Mouse (Mus musculus) olfactory bulb, adult 2 months (tissue): Measurements from ENCODE around the gene Casc1.

ENCODE experiments used
- CTCF ChIP-seq: fragments of 200-500 bp; IDR thresholded peaks from 2 replicates; pipeline ENCODE4 v1.5.1; 2012; ENCODE audit warnings: low read depth, mild to moderate bottlenecking, low read length, moderate library complexity; ENCODE audit not compliant: insufficient read depth
- POLR2A ChIP-seq: fragments of 200-500 bp; IDR thresholded peaks from 2 replicates; pipeline ENCODE4 v1.6.1; 2012; ENCODE audit warnings: mild to moderate bottlenecking, low read depth, low read length, moderate library complexity; ENCODE audit not compliant: insufficient read depth

DNA sequence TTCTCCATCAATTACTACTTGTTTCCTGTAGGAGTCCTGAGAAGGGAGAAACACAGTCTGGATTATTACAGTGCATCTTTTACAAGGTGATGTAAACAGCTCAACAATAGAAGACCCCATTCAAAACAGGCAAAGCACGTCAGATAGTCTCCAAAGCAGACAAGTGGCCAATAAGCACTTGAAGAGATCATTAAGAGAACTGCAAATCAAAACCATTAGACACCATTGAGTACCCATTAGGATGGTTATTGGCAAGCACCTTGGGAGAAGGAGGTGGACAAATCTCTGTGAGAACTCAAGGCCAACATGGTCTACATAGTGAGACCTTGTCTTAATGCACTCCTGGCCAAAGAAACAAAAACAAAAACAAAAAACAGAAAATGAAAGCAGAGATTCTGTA lies 23.6 kb upstream of the Casc1 start:
- TF ChIP-seq CTCF: no peak
- no peak for TF ChIP-seq POLR2A
